Mouse (Mus musculus): ENCODE measurements around the gene Tmem8.
"Not testable (repeated sequence)": the region's sequence is repeated elsewhere in the genome, so short reads cannot be mapped to it uniquely, and the experiment has no call there.

Gene Tmem8

GRCm38 (mm10) chr17:26113181-26113948, at the start of gene Tmem8:
Gene Tmem8, plus strand, starts transcription at chr17:26113299.
- peak; percentile 84; the same call in 1 of the 2 replicates for ATAC-seq (ENCODE audit: insufficient number of reproducible peaks, low FRiP score, low TSS enrichment)

- ATAC-seq (ENCODE audit: insufficient number of reproducible peaks, low FRiP score, low TSS enrichment): no peak
Observed at GRCm38 (mm10) chr17:26064916-26065315, 48.2 kb upstream of the Tmem8 start.

DNA sequence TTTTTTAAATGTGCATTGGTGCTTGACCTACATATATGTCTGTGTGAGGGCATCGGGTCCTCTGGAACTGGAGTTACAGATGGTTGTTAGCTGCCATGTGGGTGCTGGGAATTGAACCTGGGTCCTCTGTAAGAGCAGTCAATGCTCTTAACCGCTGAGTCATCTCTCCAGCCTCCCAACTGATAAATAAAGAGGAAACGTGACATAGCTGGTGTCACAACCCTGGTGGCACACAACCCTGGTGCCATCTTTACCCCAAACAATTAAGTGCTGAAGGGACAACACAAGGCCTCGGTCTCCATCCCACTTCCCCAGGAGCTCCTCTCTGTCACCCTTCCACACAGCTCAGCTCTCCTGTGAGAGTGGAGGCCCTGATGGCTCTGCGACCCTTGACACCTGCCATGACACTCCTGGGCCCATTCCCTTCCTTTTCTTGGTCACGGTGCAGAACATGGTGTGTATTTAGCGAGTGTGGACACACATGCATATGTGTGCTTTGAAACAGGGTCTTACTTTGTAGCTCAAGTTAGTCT, 46.5 kb upstream of the Tmem8 start:
- ATAC-seq (ENCODE audit: insufficient number of reproducible peaks, low FRiP score, low TSS enrichment): no peak

GRCm38 (mm10) chr17:26068024-26068830, 44.9 kb upstream of the Tmem8 start:
- ATAC-seq (ENCODE audit: insufficient number of reproducible peaks, low FRiP score, low TSS enrichment): 0 out of 2 replicates have a peak, but pooled peaks have one; percentile 16

- ATAC-seq (ENCODE audit: insufficient number of reproducible peaks, low FRiP score, low TSS enrichment): peak; percentile 89
Observed at GRCm38 (mm10) chr17:26068831-26069739, 44.0 kb upstream of the Tmem8 start, which contains the start of gene Rab11fip3. Gene Rab11fip3, minus strand, starts transcription at chr17:26069555.

DNA sequence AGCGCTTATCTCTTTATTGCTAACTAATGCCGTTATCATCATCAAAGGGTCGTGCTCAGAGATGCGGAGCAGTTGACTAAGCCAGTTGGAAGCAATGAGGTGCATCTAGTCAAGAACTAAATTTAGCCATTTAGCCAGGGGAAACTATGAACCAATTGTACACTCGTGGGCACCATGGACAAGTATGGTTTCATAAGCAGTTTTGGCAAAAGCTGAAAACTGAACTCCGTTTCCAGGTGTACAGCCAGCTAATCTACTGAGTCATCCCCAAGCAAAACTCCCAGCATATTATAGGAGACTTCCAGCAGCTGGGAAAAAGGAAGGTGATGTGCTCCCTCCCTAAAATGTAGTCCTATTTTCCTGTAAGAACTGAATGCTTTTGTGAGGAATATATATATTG, 43.0 kb upstream of the Tmem8 start:
- ATAC-seq (ENCODE audit: insufficient number of reproducible peaks, low FRiP score, low TSS enrichment): no peak

- ATAC-seq (ENCODE audit: insufficient number of reproducible peaks, low FRiP score, low TSS enrichment): no peak
Observed at GRCm38 (mm10) chr17:26075246-26075645, 37.9 kb upstream of the Tmem8 start.

DNA sequence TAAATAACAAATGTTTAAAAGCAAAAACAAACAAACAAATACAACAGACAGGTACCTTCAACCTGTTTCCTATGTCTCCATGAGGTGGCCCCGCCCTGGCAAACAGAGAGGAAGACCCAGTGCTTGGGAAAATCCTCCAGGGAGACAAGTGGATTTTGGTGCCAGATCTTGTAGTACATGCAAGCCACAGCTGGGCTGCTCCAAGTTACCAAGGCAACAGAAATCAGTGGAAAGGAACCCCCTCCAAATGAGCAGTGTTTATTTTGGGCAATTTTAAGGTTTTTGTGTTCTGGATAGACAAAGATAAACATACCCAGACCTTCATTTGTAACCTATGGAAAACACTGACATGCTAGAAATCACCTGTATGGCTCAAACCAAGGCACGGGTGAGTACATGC, 34.2 kb upstream of the Tmem8 start:
- no peak for ATAC-seq (ENCODE audit: insufficient number of reproducible peaks, low FRiP score, low TSS enrichment)

- ATAC-seq (ENCODE audit: insufficient number of reproducible peaks, low FRiP score, low TSS enrichment): no peak
Observed at GRCm38 (mm10) chr17:26080867-26081266, 32.2 kb upstream of the Tmem8 start.

GRCm38 (mm10) chr17:26087059-26087564, 26.0 kb upstream of the Tmem8 start:
- ATAC-seq (ENCODE audit: insufficient number of reproducible peaks, low FRiP score, low TSS enrichment): no peak

GRCm38 (mm10) chr17:26089905-26090632, 23.0 kb upstream of the Tmem8 start, which contains the start of gene Decr2:
Gene Decr2, minus strand, starts transcription at chr17:26090337.
- peak; percentile 83; the same call in 1 of the 2 replicates for ATAC-seq (ENCODE audit: insufficient number of reproducible peaks, low FRiP score, low TSS enrichment)

- no peak for ATAC-seq (ENCODE audit: insufficient number of reproducible peaks, low FRiP score, low TSS enrichment)
Observed at GRCm38 (mm10) chr17:26094531-26095110, 18.5 kb upstream of the Tmem8 start.

- peak; percentile 73; the same call in 1 of the 2 replicates for ATAC-seq (ENCODE audit: insufficient number of reproducible peaks, low FRiP score, low TSS enrichment)
Observed at GRCm38 (mm10) chr17:26095121-26095740, 17.9 kb upstream of the Tmem8 start, which contains the start of gene Nme4. Gene Nme4, minus strand, starts transcription at chr17:26095602.

- no peak for ATAC-seq (ENCODE audit: insufficient number of reproducible peaks, low FRiP score, low TSS enrichment)
Observed at GRCm38 (mm10) chr17:26098461-26098860, 14.6 kb upstream of the Tmem8 start.

- not testable (repeated sequence) for ATAC-seq (ENCODE audit: insufficient number of reproducible peaks, low FRiP score, low TSS enrichment)
Observed at GRCm38 (mm10) chr17:26099316-26099715, 13.8 kb upstream of the Tmem8 start.

DNA sequence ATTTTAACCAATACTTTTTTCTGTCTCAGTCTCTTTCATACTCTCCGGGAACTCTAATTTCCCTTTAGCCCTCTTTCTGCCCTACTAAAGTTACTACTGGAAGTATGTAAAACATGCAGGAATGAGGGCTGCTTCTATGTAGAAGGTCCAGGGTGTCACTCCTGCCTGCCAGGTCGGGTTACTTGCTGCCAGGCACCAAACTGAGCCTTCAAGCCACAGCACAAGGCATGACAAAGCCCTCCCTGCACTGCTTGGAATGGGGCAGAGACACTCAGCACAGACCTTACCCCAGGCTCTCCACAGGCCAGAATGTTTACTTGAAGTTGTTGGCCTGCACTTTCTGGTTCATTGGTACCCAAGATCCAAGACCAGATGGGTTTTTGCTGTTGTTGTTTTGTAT, 12.9 kb upstream of the Tmem8 start:
- ATAC-seq (ENCODE audit: insufficient number of reproducible peaks, low FRiP score, low TSS enrichment): no peak

GRCm38 (mm10) chr17:26101478-26101877, 11.6 kb upstream of the Tmem8 start:
- no peak for ATAC-seq (ENCODE audit: insufficient number of reproducible peaks, low FRiP score, low TSS enrichment)

- ATAC-seq (ENCODE audit: insufficient number of reproducible peaks, low FRiP score, low TSS enrichment): no peak
Observed at GRCm38 (mm10) chr17:26105619-26106018, 7.5 kb upstream of the Tmem8 start.

Measured in cerebellum, adult (tissue).